Mouse (Mus musculus) frontal cortex, adult 2 months (tissue): ENCODE data around the gene Cops9. TPM values are rescaled to one million over a fixed set of nuclear protein-coding genes. Genes with fewer than 3 reads are reported as not detected.

Experiments
- DNase-seq, 2 experiments: peaks; one replicate each; pipeline ENCODE4 v3.0.0; 2022; ENCODE audit warnings: low spot score in 1 of 2; ENCODE audit errors: extremely low spot score in 1 of 2
- polyA plus RNA-seq: library from polyadenylated mRNA; depleted of rRNA; stranded (reverse); fragments of >200 nt; gene quantifications from 2 replicates; pipeline ENCODE4 v1.2.3, GENCODE M21; 2012; rRNA removed

Cops9 gene
- polyA plus RNA-seq, 1 experiment: 329 TPM

- peak; percentile 14 to 83 for DNase-seq
These were observed 30.8 kb downstream of the Cops9 start for GRCm38 (mm10) chr1:92611008-92611407.

GRCm38 (mm10) chr1:92607711-92608110, 34.1 kb downstream of the Cops9 start:
- no peak for DNase-seq

GRCm38 (mm10) chr1:92605482-92605881, 36.3 kb downstream of the Cops9 start, which contains the start of gene Olfr1410:
Gene Olfr1410, plus strand, starts transcription at chr1:92605782.
- DNase-seq: no peak

- no peak for DNase-seq
These were observed 45.8 kb downstream of the Cops9 start for GRCm38 (mm10) chr1:92596019-92596418.

DNA sequence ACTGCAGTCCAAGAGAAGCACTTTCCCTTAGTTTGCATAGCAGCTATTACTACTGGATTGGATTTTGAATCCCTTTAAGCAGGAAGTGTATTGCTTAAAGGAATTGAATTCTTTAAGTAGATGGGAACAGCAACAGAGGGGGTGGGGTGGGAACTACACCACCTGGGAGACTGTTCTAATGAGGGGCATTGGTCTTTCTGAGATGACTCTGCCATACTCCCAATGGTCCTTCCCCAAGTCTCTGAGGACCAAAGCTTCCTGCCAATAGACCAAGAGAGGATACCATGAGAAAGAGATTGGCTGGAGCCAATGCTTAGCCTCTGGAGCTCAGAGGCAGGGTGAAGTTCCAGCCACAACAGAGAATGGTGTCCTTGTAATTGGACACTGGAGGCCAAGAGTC, 47.7 kb downstream of the Cops9 start, which contains the start of gene Olfr1411:
Gene Olfr1411 (plus strand): TSS at position 301 of the 400 bp plus-strand sequence.
- DNase-seq: no peak

Other genes starting within 250 kb of the Cops9 start
- gene Ndufa10, start 168.1 kb downstream of the Cops9 start, polyA plus RNA-seq: 167 and 182 TPM in 2 replicates
- gene Olfr1416, start 156.9 kb downstream of the Cops9 start, polyA plus RNA-seq: not detected in 2 replicates
- not detected in 2 replicates for gene Olfr1415, start 145.9 kb downstream of the Cops9 start, polyA plus RNA-seq
- not detected in 2 replicates for gene Olfr1414, start 123.3 kb downstream of the Cops9 start, polyA plus RNA-seq
- gene Olfr1413, start 70.7 kb downstream of the Cops9 start, polyA plus RNA-seq: not detected in 2 replicates
- gene Olfr1412, start 56.2 kb downstream of the Cops9 start, polyA plus RNA-seq: not detected in 2 replicates
- not detected in 2 replicates for gene Olfr1411, start 47.6 kb downstream of the Cops9 start, polyA plus RNA-seq
- gene Olfr1410, start 36.2 kb downstream of the Cops9 start, polyA plus RNA-seq: not detected in 2 replicates
- gene Olfr12, start 24.2 kb downstream of the Cops9 start, polyA plus RNA-seq: 0.06 and 0.10 TPM in 2 replicates
- gene Otos, start 6.9 kb upstream of the Cops9 start, polyA plus RNA-seq: 0.23 and 0.28 TPM in 2 replicates
- 60.9 and 64.8 TPM in 2 replicates for gene Gpc1, start 189.7 kb upstream of the Cops9 start, polyA plus RNA-seq